Mouse (Mus musculus) embryonic stem cell, embryonic (primary cell): ENCODE data around the gene Hagh.

Experiments used
- CTCF ChIA-PET, 4 experiments: fragments of 300-600 bp in 2 of 4; fragments of 350-600 bp in 2 of 4; sonication (Branson Sonifier 250); formaldehyde crosslinking; loops; one replicate each; lab custom pipeline; 2022; ENCODE audit warnings: inconsistent platforms in 2 of 4; lab: Charles Lee
- POLR2A ChIA-PET, 4 experiments: fragments of 300-600 bp in 2 of 4; fragments of 350-600 bp in 2 of 4; sonication (Branson Sonifier 250); formaldehyde crosslinking; loops; one replicate each; lab custom pipeline; 2022; ENCODE audit warnings: antibody characterized with exemption in 4 of 4, inconsistent platforms in 1 of 4; lab: Charles Lee

Hagh gene

DNA sequence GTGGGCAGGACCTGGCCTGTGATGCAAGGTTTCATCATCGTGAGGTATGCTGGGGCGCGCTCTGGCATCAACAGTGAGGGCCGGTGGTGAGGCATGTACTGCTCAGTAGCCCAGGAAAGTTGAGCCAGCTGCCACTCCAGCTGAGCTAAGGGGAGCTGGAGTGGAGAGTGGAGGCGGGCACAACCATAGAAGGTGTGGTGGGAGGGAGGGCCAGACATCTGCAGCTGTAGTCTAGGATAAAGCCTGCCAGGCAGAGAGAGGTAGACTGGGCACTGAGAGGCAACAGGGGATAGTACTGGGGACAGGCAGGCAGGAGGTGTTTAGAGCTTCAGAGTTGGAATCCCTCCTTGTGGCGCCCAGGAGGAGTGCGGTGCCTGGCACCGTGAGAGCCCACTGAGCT, 20.1 kb downstream of the Hagh start:
- ChIA-PET CTCF (no interaction called here), POLR2A (interaction anchor here in 3 of 4 experiments (0.6 to 24.0 kb wide), 12 partner anchors 10 to 76 kb away, joined by 3 to 369 read pairs (median 5); partner anchors contain the start of genes Fahd1 (in 3 of the 3), Eme2 (in 2 of the 3), Nubp2 (in 2 of the 3) and Spsb3 (in 2 of the 3))

- ChIA-PET POLR2A (interaction anchor here in 3 of 4 experiments (1.2 to 24.0 kb wide), 8 partner anchors 11 to 908 kb away, joined by 3 to 369 read pairs (median 65); partner anchors contain the start of genes Fahd1 (in 3 of the 3), Nubp2 (in 2 of the 3), Spsb3 (in 2 of the 3) and Eme2 (in 1 of the 3)), CTCF (no interaction called here)
These were observed 21.8 kb downstream of the Hagh start for GRCm38 (mm10) chr17:24861785-24862184.

DNA sequence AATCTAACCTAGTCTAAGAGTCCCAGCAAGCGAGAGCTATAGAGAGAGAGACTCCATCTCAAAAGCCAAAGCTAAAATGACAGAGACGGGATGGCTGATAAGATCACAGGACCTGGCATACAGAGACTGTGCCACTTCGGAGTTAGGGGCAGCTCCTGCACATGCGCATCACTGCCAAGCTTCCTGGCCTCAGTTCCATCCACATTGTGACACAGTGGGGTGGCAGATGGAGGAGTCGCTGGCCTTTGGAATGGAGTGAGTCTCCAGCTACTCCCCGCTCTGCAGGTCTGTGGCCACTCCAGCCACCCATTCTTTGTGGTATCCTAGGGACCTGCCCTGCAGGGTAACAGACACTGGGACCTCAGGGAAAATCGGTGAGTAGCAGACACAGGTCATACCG, 25.8 kb downstream of the Hagh start, which contains the start of gene Igfals:
Gene Igfals (plus strand): TSS at position 222 of the 400 bp plus-strand sequence.
- ChIA-PET CTCF (no interaction called here), POLR2A (interaction anchor here (0.7 to 24.0 kb wide), 12 partner anchors 8 to 132 kb away, joined by 3 to 369 read pairs (median 4); partner anchors contain the start of genes Fahd1 (in 3 of the 4), Jpt2 (in 2 of the 4), Nubp2 (in 2 of the 4) and Spsb3 (in 2 of the 4))

- CTCF ChIA-PET, result no interaction called here
- POLR2A ChIA-PET, result interaction anchor here in 2 of 4 experiments (1.0 to 24.0 kb wide), 8 partner anchors 6 to 122 kb away, joined by 3 to 369 read pairs (median 40); partner anchors contain the start of genes Fahd1 (in 2 of the 2), Nubp2 (in 2 of the 2), Spsb3 (in 2 of the 2) and Eme2 (in 1 of the 2)
These were observed 28.0 kb downstream of the Hagh start for GRCm38 (mm10) chr17:24867914-24868313.

DNA sequence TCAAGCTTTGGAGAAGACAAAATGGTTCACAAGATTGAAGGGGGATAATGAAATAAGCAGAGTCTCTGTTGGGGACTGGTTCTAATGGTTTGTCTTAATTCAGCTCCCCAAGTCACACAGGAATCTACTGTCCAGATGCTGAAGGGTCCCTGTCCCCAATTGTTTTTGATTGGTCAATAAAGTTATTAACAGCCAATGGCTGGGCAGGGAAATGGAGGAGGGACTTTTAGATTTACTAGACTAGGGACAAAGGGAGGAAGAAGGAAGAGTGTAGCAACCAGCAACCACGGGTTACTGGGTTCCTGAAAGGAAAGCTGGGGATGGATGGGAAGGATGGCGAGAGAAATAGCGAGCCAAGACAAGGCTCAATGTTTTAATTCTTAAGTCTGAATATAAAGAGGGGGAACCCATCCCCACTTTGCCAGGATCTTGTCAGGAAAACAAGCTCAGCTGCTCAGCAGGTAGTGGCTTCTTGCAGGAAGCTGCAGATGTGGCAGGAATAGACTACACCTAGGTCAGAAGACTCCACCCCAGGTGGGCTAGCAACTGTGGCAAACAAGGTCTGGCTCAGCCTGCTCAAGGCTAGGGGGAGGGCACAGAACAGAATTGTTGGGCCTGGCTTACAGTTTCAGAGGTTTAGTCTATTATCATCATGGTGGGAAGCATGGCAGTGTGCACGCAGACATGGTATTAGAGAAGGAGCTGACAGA, 33.9 kb downstream of the Hagh start:
- POLR2A ChIA-PET, result interaction anchor here (0.6 to 24.0 kb wide), 34 partner anchors 5 to 400 kb away, joined by 3 to 369 read pairs (median 4); partner anchors contain the start of genes Eme2 (in 3 of the 4), Fahd1 (in 3 of the 4), Mrps34 (in 3 of the 4) and Igfals (in 2 of the 4)

GRCm38 (mm10) chr17:24874405-24874745, 34.4 kb downstream of the Hagh start:
- CTCF ChIA-PET, result interaction anchor here in 3 of 4 experiments (0.8 to 2.3 kb wide), 7 partner anchors 8 to 373 kb away, joined by 3 to 8 read pairs (median 4); partner anchors contain the start of genes Eme2 (in 1 of the 3), Mrps34 (in 1 of the 3) and Msrb1 (in 1 of the 3)
- POLR2A ChIA-PET, result interaction anchor here (0.6 to 24.0 kb wide), 28 partner anchors 5 to 399 kb away, joined by 3 to 369 read pairs (median 5); partner anchors contain the start of genes Eme2 (in 3 of the 4), Mrps34 (in 3 of the 4), Fahd1 (in 2 of the 4) and Igfals (in 2 of the 4)

More for the DNA sequence above, 33.9 kb downstream of the Hagh start:
- CTCF ChIA-PET, result interaction anchor here in 3 of 4 experiments (0.8 to 2.3 kb wide), 7 partner anchors 8 to 373 kb away, joined by 3 to 8 read pairs (median 4); partner anchors contain the start of genes Eme2 (in 1 of the 3), Mrps34 (in 1 of the 3) and Msrb1 (in 1 of the 3)

DNA sequence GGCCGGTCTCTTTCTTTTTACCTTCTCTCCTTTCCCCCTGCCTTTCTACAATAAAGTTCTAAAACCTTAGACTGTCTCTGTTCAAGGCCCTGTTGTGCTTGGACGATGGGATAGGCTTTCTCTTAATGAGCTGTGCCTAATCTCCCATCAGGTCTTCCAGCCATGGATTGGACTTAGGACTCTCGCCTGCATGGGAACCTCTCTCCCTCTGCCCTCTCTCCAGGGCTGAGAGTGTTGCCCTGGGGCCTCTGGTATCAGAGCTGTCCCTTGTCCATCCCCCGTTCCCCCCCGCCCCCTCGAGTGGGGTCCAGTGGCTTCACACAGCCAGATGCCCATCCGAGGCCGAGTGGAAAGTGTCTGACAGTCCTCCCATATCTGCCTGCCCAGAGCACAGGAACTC, 35.0 kb downstream of the Hagh start:
- ChIA-PET POLR2A (interaction anchor here in 3 of 4 experiments (0.7 to 24.0 kb wide), 12 partner anchors 4 to 242 kb away, joined by 3 to 369 read pairs (median 50); partner anchors contain the start of genes Fahd1 (in 3 of the 3), Spsb3 (in 3 of the 3), Eme2 (in 2 of the 3) and Igfals (in 2 of the 3)), CTCF (interaction anchor here in 2 of 4 experiments (0.5 to 1.6 kb wide), 2 partner anchors 43 to 139 kb away, joined by 4 to 5 read pairs; partner anchors contain the start of gene Msrb1 (in 1 of the 2))

DNA sequence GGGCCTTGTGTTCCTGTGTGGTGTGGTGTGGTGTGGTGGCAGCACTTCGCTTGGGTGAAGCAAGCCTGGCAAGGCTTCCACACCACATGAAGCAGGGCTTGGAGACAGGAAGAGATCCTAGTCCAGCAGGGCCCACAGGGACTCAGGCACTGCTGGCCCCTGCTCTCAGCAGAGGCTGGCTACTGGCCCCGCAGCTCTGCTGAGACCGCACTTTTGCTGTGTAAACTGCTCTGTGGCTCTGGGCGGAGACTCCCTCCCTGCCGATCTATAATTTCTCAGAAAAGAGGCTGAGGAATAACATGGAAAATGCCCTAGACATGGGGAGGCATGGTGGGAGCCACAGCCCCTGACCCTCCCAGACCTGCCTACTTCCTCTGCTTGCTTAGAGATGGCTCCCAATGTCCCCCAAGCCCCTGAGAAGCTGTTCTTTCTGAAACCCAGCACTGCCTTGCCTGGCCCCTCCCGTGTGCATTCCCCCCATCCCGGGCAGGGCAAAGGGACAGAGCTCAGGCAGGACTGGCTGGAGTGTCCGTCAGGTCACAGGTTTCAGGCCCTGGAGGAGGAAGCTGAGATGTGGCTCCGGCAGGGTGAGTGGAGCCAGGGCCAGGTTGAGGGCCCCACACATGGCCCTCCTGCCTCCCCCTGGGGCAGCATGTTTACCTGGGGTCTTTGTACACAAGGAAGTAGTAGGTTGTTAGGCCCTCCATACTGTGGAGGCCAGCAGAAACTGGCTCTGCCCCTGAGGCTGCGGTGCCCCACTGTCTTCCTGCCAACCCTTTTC, 37.6 kb downstream of the Hagh start:
- ChIA-PET CTCF (interaction anchor here in 1 of 4 experiments (1.0 to 1.5 kb wide), 3 partner anchors 27 to 98 kb away, joined by 3 to 5 read pairs (median 3); partner anchors contain the start of gene Fahd1), POLR2A (interaction anchor here in 3 of 4 experiments (0.6 to 24.0 kb wide), 54 partner anchors 8 to 626 kb away, joined by 3 to 369 read pairs (median 4); partner anchors contain the start of genes Fahd1 (in 3 of the 3), Eme2 (in 2 of the 3), Hagh (in 2 of the 3) and Igfals (in 2 of the 3))

GRCm38 (mm10) chr17:24878117-24878397, 38.1 kb downstream of the Hagh start:
- CTCF ChIA-PET, result interaction anchor here in 2 of 4 experiments (1.0 to 1.7 kb wide), 5 partner anchors 28 to 132 kb away, joined by 3 to 5 read pairs (median 3); partner anchors contain the start of gene Fahd1 (in 1 of the 2)
- POLR2A ChIA-PET, result interaction anchor here in 3 of 4 experiments (0.6 to 24.0 kb wide), 56 partner anchors 9 to 626 kb away, joined by 3 to 369 read pairs (median 4); partner anchors contain the start of genes Fahd1 (in 3 of the 3), Eme2 (in 2 of the 3), Hagh (in 2 of the 3) and Igfals (in 2 of the 3)

DNA sequence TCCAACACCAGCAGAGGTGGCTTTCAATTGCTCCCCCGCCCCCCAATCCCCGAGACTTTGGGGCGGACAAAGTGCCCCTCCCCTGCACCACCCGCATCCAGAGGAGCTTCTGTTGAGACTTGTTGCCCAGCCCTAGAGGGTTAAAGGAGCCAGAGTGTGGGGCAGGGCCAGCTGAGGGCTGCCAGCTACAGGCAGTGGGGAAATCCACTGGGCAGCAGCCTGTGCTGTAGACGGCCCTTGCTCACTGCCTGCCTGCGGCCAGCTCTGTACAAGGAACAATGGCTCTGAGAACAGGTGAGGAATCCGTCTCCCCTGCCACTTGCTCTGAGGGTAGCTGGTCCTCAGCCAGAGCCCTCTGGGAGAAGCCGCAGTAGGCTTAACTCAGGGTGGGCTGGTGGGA, 38.6 kb downstream of the Hagh start:
- CTCF ChIA-PET, result interaction anchor here in 3 of 4 experiments (0.7 to 1.7 kb wide), 6 partner anchors 28 to 217 kb away, joined by 3 to 5 read pairs (median 3); partner anchors contain the start of gene Fahd1 (in 1 of the 3)

GRCm38 (mm10) chr17:24881738-24882440, 41.9 kb downstream of the Hagh start:
- POLR2A ChIA-PET, result interaction anchor here (0.6 to 21.0 kb wide), 29 partner anchors 9 to 363 kb away, joined by 3 to 369 read pairs (median 4); partner anchors contain the start of genes Fahd1 (in 3 of the 4), Igfals (in 3 of the 4), Eme2 (in 2 of the 4) and Hagh (in 2 of the 4)

More for the DNA sequence above, 38.6 kb downstream of the Hagh start:
- POLR2A ChIA-PET, result interaction anchor here in 3 of 4 experiments (0.6 to 24.0 kb wide), 60 partner anchors 8 to 400 kb away, joined by 3 to 369 read pairs (median 4); partner anchors contain the start of genes Fahd1 (in 3 of the 3), Eme2 (in 2 of the 3), Hagh (in 2 of the 3) and Igfals (in 2 of the 3)

DNA sequence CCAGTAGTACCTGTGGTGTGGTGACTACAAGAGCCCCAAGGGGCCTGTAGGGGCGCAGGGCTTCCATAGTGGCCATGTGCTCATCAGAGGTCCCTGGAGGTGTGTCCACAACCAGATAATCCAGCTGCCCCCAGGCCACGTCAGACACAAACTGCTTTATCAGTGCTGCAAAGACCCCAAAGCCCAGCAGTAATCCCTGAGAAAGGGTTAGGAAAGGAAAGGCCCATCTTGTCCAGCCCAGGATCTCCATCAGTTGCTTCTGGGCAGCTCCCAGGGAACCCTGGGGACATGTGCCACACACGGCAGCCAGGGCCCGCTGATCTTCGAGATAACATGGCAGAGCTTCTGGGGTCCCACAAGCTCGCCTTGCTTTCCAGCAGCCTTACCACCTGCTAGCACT, 44.4 kb downstream of the Hagh start:
- CTCF ChIA-PET, result interaction anchor here in 1 of 4 experiments (0.6 kb wide), 1 partner anchor 83 kb away, joined by 4 read pairs; no protein-coding TSS in a partner anchor

More at GRCm38 (mm10) chr17:24881738-24882440, 41.9 kb downstream of the Hagh start:
- CTCF ChIA-PET, result interaction anchor here (0.6 to 3.1 kb wide), 19 partner anchors 9 to 293 kb away, joined by 3 to 14 read pairs (median 4); partner anchors contain the start of genes Eme2 (in 1 of the 4), Fahd1 (in 1 of the 4), Hagh (in 1 of the 4) and Mrps34 (in 1 of the 4)

DNA sequence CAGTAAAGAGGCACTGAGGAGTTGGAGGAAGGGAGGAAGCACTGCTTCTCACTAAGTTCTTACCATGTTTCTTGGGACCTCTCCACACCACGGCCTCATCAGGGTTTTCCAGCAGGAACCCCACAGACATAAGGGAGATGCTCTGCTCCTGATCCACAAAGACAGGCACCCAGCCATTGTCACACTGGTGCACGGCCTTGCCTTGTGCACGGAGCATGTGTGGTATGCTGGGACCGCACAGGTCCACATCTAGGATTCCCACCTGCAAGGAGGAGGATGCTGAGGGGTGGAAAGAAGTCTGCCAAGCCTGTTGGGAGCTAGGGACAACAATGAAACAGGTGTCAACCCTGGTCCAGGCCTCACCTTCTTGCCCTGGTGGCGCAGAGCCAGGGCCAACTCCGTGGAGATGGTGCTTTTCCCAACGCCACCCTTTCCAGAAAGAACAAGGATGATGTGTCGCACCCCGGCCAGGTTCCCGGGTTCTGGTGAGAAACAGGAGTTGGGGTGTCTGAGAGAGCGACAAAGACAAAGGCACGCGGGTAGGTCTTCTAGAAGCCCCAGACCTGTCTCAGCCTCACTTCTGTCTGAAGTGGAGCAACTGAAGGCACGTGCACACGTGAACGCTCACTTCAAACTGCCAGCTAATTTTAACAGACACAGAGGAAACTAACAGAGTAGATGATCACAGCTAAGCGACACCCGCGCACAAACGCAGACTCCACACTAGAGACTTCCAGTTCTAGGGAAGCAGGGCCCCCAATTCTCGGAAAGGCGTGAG, 45.6 kb downstream of the Hagh start:
- CTCF ChIA-PET, result interaction anchor here in 2 of 4 experiments (1.2 to 1.6 kb wide), 2 partner anchors 10 to 45 kb away, joined by 4 read pairs; partner anchors contain the start of genes Eme2 (in 1 of the 2) and Mrps34 (in 1 of the 2)

More for the DNA sequence above, 44.4 kb downstream of the Hagh start:
- POLR2A ChIA-PET, result interaction anchor here (0.8 to 21.0 kb wide), 13 partner anchors 8 to 36 kb away, joined by 3 to 369 read pairs (median 4); partner anchors contain the start of genes Eme2 (in 4 of the 4), Mrps34 (in 4 of the 4), Igfals (in 2 of the 4) and Nme3 (in 2 of the 4)

GRCm38 (mm10) chr17:24886134-24886931, 46.4 kb downstream of the Hagh start, which contains the start of the genes Nubp2 and Spsb3:
Gene Nubp2 (minus strand): TSS chr17:24886349.
Gene Spsb3 (plus strand): TSS chr17:24886643.
- CTCF ChIA-PET, result interaction anchor here (0.5 to 1.6 kb wide), 16 partner anchors 9 to 1810 kb away, joined by 3 to 7 read pairs (median 3); partner anchors contain the start of genes Eme2 (in 2 of the 4), Mrps34 (in 2 of the 4), Fahd1 (in 1 of the 4) and Msrb1 (in 1 of the 4)

More for the DNA sequence above, 45.6 kb downstream of the Hagh start:
- POLR2A ChIA-PET, result interaction anchor here in 3 of 4 experiments (0.7 to 21.0 kb wide), 23 partner anchors 7 to 947 kb away, joined by 3 to 369 read pairs (median 7); partner anchors contain the start of genes Eme2 (in 2 of the 3), Fahd1 (in 2 of the 3), Igfals (in 2 of the 3) and Mrps34 (in 2 of the 3)

More at GRCm38 (mm10) chr17:24886134-24886931, 46.4 kb downstream of the Hagh start, which contains the start of the genes Nubp2 and Spsb3:
- POLR2A ChIA-PET, result interaction anchor here (0.6 to 21.0 kb wide), 57 partner anchors 8 to 947 kb away, joined by 3 to 369 read pairs (median 4); partner anchors contain the start of genes Eme2 (in 3 of the 4), Fahd1 (in 3 of the 4), Mrps34 (in 3 of the 4) and Hs3st6 (in 2 of the 4)
